Mouse (Mus musculus): ENCODE data around the gene Eps8. TPM values are rescaled to one million over a fixed set of nuclear protein-coding genes. Genes with fewer than 3 reads are reported as not detected.

Gene Eps8
- polyA plus RNA-seq, 1 experiment from 2014 or later = 1.7 TPM

DNA sequence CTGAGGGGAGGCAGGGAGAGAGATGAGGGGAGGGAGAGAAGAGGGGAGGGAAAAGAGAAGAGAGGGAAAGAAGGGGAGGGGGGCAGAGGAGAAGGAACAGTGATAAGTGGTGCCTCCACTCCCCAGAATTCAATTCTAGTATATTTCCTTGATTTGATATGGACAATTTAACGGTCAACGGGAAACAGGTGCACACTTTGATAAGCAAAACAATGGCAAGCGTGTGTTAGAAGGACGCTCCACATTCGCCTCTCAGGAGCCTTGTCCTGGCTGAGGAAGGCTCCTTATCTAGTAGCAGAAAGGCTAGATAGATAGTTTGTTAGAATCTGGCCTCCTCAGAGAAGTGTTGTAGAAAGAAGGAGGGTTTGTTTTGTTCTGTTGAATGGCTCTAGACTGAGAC is 141.9 kb downstream of the Eps8 start:
- no peaks in the 10 kb centered on the region for H3K36me3 ChIP-seq
- H3K4me1 ChIP-seq (replicated peaks) = peaks cover 19% of the 10 kb centered on the region
- DNase-seq (no peak), ATAC-seq (ENCODE audit: low read depth) (peak; percentile 77)
- H3K4me3 ChIP-seq (replicated peaks) = no peak overlapping the region
- WGBS (ENCODE audit: insufficient replicate concordance) = 14% methylated on average over 5 of the region's 5 CpGs
- H3K4me2 ChIP-seq = no peak overlapping the region
- no peaks in the 10 kb centered on the region for H3K9me3 ChIP-seq (replicated peaks)
- H3K9ac ChIP-seq = no peak overlapping the region
- no peak overlapping the region for H3K27ac ChIP-seq
- H3K27me3 ChIP-seq = no peaks in the 10 kb centered on the region

DNA sequence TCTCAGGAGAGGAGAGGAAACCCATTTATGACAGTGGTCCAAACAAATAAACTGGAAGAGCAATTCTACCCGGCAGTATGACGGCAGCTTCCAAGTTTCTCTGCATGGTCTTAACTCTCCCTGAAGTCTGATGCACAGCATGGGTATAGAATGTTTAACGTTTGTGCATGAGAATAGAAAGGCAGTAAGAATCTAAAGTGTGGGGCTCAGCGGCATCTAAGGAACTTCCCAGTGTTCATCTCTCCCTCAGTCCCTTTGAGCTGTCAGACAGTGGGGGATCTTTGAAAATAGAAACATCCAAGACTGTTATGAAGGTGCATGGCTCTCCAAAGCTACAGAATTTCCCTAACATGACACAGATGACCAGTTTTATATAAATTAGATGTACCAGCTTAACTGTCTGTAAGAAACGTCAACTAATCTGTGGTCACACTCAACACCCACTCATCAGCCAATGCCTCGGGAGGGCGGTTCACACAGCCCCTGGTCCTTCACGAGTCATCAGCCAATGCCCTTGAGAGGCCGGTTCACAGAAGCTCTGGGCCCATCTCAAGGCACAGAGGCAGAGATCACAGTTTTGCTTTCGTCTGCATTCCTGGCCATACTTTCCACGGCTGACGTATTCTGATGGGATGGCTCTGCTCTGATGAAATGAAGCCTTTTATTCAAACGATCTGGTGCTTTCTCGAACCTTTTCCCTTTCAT is 145.2 kb downstream of the Eps8 start:
- WGBS (ENCODE audit: insufficient replicate concordance) = 68% methylated on average over 14 of the region's 14 CpGs
- no peak for DNase-seq
- ATAC-seq (ENCODE audit: low read depth) = no peak

DNA sequence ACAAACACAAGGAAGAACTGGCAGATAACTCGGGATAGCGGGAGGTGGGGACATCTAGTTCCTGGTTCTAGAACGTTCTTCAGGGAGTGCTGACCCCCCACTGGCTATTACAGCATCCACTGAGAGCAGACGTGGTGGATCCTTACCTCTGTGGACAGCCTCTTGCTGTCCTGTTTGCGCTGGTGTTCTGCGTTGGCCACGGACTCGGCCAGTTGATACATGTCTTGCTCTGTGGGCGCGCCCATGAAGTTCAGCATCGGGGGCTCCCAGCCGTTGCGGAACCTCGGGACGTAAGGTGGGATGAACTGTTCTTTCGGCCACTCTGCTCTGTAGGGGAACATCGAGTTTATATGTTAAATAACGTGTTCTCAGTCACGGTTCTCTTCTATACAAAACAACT is 145.7 kb downstream of the Eps8 start:
- WGBS (ENCODE audit: insufficient replicate concordance) = 86% methylated on average over 19 of the region's 19 CpGs

More for the DNA sequence above, 145.2 kb downstream of the Eps8 start:
- Histone ChIP-seq H3K27me3 (no peaks in the 10 kb centered on the region), H3K9ac (no peak overlapping the region), H3K27ac (no peak overlapping the region), H3K36me3 (no peaks in the 10 kb centered on the region), H3K4me1 (replicated peaks) (peaks cover 19% of the 10 kb centered on the region), H3K4me2 (no peak overlapping the region), H3K4me3 (replicated peaks) (no peak overlapping the region), H3K9me3 (replicated peaks) (no peaks in the 10 kb centered on the region)

DNA sequence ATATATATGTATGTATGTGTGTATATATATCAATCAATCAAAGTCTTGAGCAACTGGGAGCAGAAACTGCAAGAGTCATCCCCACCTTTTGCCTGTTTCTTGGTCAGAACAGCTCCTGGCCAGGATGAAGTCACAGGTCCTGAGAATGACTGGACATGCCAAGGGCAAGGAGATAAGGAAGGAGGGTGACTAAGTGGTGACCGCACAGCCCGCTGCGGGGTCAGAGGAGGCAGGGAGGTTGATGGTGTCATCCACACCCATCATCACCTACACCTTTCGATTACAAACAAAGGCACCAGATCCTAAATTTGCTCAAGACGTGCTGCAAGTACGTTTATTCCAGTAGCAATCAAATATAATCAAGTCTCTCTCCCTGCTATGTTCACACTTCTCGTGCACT is 148.1 kb downstream of the Eps8 start:
- WGBS (ENCODE audit: insufficient replicate concordance) = 82% methylated on average over 7 of the region's 7 CpGs
- Histone ChIP-seq H3K27ac (no peak overlapping the region), H3K4me1 (replicated peaks) (0 out of 2 replicates have a peak, but pooled peaks cover 6% of the 10 kb centered on the region), H3K9ac (no peak overlapping the region), H3K36me3 (no peaks in the 10 kb centered on the region), H3K4me3 (replicated peaks) (no peak overlapping the region), H3K27me3 (no peaks in the 10 kb centered on the region), H3K4me2 (no peak overlapping the region), H3K9me3 (replicated peaks) (no peaks in the 10 kb centered on the region)
- DNase-seq (no peak), ATAC-seq (ENCODE audit: low read depth) (no peak)

More for the DNA sequence above, 145.7 kb downstream of the Eps8 start:
- H3K9me3 ChIP-seq (replicated peaks) = no peaks in the 10 kb centered on the region
- H3K4me3 ChIP-seq (replicated peaks) = no peak overlapping the region
- H3K4me1 ChIP-seq (replicated peaks) = peaks cover 19% of the 10 kb centered on the region
- DNase-seq (no peak), ATAC-seq (ENCODE audit: low read depth) (no peak)
- no peaks in the 10 kb centered on the region for H3K27me3 ChIP-seq
- H3K4me2 ChIP-seq = no peak overlapping the region
- H3K36me3 ChIP-seq = no peaks in the 10 kb centered on the region
- no peak overlapping the region for H3K27ac ChIP-seq
- H3K9ac ChIP-seq = no peak overlapping the region

DNA sequence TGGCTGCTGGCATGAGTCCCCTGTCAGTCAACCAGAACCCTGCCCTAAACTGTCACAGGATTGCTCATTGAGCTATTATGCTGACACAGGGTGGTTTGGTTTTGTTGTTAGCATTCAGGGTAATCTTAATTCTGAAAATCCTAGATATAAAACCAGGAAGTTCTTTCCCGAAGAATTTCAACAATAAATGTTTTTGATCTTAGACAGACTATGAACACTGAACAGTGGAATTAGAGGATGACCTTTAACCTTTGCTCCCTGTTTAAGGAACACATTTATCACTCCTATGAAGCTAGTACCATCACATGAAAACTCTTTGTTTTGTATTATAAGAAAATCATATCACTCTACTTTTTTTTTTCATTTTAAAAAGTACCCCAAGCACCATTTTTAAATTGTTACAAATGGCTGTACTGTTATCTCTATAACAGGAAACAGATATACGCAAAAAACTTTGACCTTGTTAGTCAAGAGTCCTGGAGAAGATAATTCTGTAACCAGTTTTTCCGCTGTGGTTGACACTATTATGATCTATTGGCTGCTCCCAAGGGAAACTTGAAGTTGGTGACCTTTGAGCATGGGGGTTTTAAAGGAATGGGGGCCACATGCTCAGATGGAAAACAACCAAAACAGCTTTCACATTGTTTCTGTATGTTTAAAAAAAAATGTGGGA is 149.0 kb downstream of the Eps8 start:
- Histone ChIP-seq H3K27ac (no peak overlapping the region), H3K4me1 (replicated peaks) (0 out of 2 replicates have a peak, but pooled peaks cover 2% of the 10 kb centered on the region), H3K9me3 (replicated peaks) (no peaks in the 10 kb centered on the region), H3K27me3 (no peaks in the 10 kb centered on the region), H3K4me2 (no peak overlapping the region), H3K4me3 (replicated peaks) (no peak overlapping the region), H3K36me3 (no peaks in the 10 kb centered on the region), H3K9ac (no peak overlapping the region)
- DNase-seq (no peak), ATAC-seq (ENCODE audit: low read depth) (no peak)
- 27% methylated on average over 3 of the region's 3 CpGs for WGBS (ENCODE audit: insufficient replicate concordance)

DNA sequence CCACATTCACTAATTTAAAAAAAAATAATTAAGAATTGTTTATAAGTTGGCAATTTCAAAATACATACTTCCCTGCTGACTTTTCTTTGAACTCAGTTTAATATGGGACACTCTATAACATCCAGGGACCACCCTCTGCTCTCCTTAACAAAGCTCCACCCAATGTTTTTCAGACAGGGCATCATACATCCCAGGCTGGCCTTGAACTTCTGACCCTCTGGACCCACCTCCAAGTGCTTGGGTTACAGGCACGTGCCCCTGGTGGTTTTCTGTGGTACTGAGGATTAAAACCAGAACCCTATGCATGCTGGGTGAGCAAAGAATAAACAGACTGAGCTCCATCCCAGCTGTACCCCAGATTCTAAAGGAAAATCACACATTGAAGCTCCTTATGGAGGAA is 150.6 kb downstream of the Eps8 start:
- H3K4me2 ChIP-seq = no peak overlapping the region
- no peak overlapping the region for H3K27ac ChIP-seq
- no peaks in the 10 kb centered on the region for H3K27me3 ChIP-seq
- H3K4me3 ChIP-seq (replicated peaks) = no peak overlapping the region
- DNase-seq = no peak
- no peak overlapping the region for H3K9ac ChIP-seq
- no peaks in the 10 kb centered on the region for H3K4me1 ChIP-seq (replicated peaks)
- ATAC-seq (ENCODE audit: low read depth) = no peak
- no peaks in the 10 kb centered on the region for H3K36me3 ChIP-seq
- H3K9me3 ChIP-seq (replicated peaks) = no peaks in the 10 kb centered on the region
- WGBS (ENCODE audit: insufficient replicate concordance) = 39% methylated on average over 1 of the region's 1 CpGs

DNA sequence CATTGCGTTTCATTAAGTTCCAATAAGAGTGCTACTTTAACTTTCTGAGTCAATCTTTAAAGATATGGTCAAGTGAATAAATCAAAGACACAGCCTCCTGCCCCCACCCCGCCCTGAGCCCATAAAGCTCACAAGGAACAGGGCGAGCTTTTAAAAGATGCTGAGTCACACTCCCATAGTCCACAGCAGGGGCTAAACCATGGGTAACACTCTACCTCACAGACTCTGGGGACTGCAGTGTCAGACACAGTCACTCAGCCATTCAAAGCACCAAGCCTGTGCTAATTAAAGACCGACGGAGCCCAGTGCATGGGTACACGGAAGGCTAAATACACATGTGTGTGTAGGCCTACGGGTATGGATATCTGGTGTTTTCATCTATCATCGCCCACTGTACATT is 151.2 kb downstream of the Eps8 start:
- Histone ChIP-seq H3K4me1 (replicated peaks) (no peaks in the 10 kb centered on the region), H3K27ac (no peak overlapping the region), H3K27me3 (no peaks in the 10 kb centered on the region), H3K36me3 (no peaks in the 10 kb centered on the region), H3K4me3 (replicated peaks) (no peak overlapping the region), H3K9ac (no peak overlapping the region), H3K9me3 (replicated peaks) (no peaks in the 10 kb centered on the region), H3K4me2 (no peak overlapping the region)
- peak; percentile 36; the same call in 1 of the 2 replicates for ATAC-seq (ENCODE audit: low read depth)
- DNase-seq = no peak
- 64% methylated on average over 8 of the region's 8 CpGs for WGBS (ENCODE audit: insufficient replicate concordance)

DNA sequence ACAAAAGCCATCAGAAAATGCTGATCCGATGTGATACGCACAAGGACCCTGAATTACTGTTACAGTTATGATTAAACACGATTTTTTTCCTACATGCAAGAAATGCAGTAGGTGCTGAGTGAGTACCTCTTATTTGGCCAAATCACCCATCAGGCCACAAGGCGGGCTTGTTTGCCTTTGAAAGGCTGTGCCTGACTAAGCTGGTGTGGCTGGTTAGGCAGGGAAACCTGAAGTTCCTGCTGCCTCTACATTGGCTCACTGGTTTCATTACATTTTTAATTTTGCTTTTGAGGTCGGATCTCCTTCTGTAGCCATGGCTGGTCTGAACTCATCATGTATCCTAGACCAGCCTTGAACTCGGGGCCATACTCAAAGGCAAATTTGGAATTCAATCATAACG is 151.7 kb downstream of the Eps8 start:
- Histone ChIP-seq H3K27ac (no peak overlapping the region), H3K4me3 (replicated peaks) (no peak overlapping the region), H3K4me1 (replicated peaks) (no peaks in the 10 kb centered on the region), H3K9ac (no peak overlapping the region), H3K27me3 (no peaks in the 10 kb centered on the region), H3K9me3 (replicated peaks) (no peaks in the 10 kb centered on the region), H3K36me3 (no peaks in the 10 kb centered on the region), H3K4me2 (no peak overlapping the region)
- 75% methylated on average over 7 of the region's 7 CpGs for WGBS (ENCODE audit: insufficient replicate concordance)
- ATAC-seq (ENCODE audit: low read depth) (no peak), DNase-seq (no peak)

DNA sequence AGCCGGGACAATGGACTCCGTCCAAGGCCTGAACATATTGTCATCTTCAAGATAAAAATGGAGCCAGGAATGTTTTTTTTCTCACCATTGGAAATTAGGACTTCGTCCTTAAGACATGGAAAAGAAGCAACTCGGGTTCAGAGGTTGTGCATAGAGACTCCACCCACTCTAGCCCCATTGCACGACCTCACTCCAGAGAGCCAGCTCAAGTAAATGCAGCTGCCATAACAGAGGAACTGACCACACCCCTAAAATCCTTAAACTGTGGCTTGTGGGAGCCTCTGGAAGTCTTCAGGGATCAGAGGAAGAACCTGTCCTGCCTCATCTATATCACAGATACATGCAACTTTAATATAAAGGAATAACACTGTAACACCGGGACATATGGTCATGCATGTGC is 155.9 kb downstream of the Eps8 start:
- Histone ChIP-seq H3K4me1 (replicated peaks) (no peaks in the 10 kb centered on the region), H3K4me3 (replicated peaks) (no peak overlapping the region), H3K4me2 (no peak overlapping the region), H3K27me3 (no peaks in the 10 kb centered on the region), H3K9me3 (replicated peaks) (no peaks in the 10 kb centered on the region), H3K9ac (no peak overlapping the region), H3K36me3 (no peaks in the 10 kb centered on the region), H3K27ac (no peak overlapping the region)
- no peak for ATAC-seq (ENCODE audit: low read depth)
- no peak for DNase-seq
- 62% methylated on average over 6 of the region's 6 CpGs for WGBS (ENCODE audit: insufficient replicate concordance)

DNA sequence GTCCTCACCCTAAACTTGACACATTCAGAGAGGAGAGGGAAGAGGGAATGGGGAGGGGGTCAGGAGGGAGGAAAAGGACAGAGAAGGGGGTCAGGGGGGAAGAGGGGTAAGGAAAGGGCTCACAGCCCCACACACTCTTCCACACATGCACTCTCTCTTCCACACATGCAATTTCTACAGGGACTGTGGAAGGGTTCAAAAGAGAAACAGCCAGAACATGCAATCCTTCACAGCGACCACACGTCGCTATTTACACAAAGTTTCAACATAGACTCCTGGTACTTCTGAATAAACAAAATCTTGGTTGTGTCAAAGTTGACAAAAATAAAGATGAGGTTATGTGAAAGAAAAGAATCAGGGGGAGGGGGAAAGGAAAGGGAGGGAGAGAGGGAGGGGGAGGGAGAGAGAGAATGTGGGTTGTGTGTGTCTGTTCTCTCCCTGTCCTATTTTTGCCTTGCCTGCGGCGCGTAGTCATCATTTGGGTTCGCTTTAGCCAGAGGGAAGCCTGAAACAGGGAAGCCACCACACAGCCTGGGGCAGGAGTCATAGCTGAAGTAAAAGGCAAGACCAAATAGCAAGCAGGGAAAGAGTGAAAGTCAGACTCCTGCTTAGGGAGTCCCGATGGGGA is 157.4 kb downstream of the Eps8 start:
- no peaks in the 10 kb centered on the region for H3K36me3 ChIP-seq
- H3K9ac ChIP-seq = no peak overlapping the region
- H3K27ac ChIP-seq = no peak overlapping the region
- no peaks in the 10 kb centered on the region for H3K4me1 ChIP-seq (replicated peaks)
- H3K4me2 ChIP-seq = no peak overlapping the region
- 89% methylated on average over 8 of the region's 8 CpGs for WGBS (ENCODE audit: insufficient replicate concordance)
- H3K9me3 ChIP-seq (replicated peaks) = no peaks in the 10 kb centered on the region
- H3K27me3 ChIP-seq = no peaks in the 10 kb centered on the region
- ATAC-seq (ENCODE audit: low read depth) (no peak), DNase-seq (no peak)
- no peak overlapping the region for H3K4me3 ChIP-seq (replicated peaks)

DNA sequence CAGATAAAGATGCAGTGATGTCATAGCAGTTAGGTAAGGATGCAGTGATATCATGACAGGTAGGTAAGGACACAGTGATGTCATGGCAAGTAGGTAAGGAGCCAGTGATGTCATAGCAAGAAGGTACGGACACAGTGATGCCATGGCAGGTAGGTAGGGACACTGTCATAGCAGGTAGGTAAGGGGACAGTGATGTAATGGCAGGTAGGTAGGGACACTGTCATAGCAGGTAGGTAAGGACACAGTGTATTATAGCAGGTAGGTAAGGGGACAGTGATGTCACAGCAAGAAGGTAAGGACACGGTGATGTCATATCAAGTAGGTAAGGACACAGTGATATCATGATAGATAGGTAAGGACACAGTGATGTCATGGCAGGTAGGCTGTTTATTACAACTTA is 158.1 kb downstream of the Eps8 start:
- H3K36me3 ChIP-seq = no peaks in the 10 kb centered on the region
- no peaks in the 10 kb centered on the region for H3K4me1 ChIP-seq (replicated peaks)
- no peaks in the 10 kb centered on the region for H3K27me3 ChIP-seq
- ATAC-seq (ENCODE audit: low read depth) (no peak), DNase-seq (no peak)
- H3K9ac ChIP-seq = no peak overlapping the region
- 87% methylated on average over 2 of the region's 2 CpGs for WGBS (ENCODE audit: insufficient replicate concordance)
- no peak overlapping the region for H3K4me3 ChIP-seq (replicated peaks)
- no peak overlapping the region for H3K27ac ChIP-seq
- H3K9me3 ChIP-seq (replicated peaks) = no peaks in the 10 kb centered on the region
- H3K4me2 ChIP-seq = no peak overlapping the region

Measured in liver, embryonic 13.5 days (tissue).